Mouse (Mus musculus) left cerebral cortex, adult 11 months (tissue): Measurements from ENCODE around the gene Gm47969.

Experiments
- DNase-seq: peaks from one replicate; pipeline ENCODE4 v3.0.0; 2022; ENCODE audit warnings: low spot score

Gene Gm47969

GRCm38 (mm10) chr1:83076190-83076917, 31.6 kb downstream of the Gm47969 start:
- DNase-seq: no peak

GRCm38 (mm10) chr1:83077016-83077415, 32.3 kb downstream of the Gm47969 start:
- DNase-seq: no peak

- DNase-seq: no peak
These were observed 40.1 kb downstream of the Gm47969 start for GRCm38 (mm10) chr1:83084790-83085189.

- no peak for DNase-seq
These were observed 46.5 kb downstream of the Gm47969 start for GRCm38 (mm10) chr1:83091268-83091667.
